Mouse (Mus musculus) CD4-positive, CD25-positive, alpha-beta regulatory T cell, adult 4 months (primary cell): Measurements from ENCODE around the gene Hspb7. TPM values are rescaled to one million over a fixed set of nuclear protein-coding genes. Genes with fewer than 3 reads are reported as not detected.

Experiments
- ATAC-seq: one replicate; pipeline ENCODE4 v1.8.0; 2017
- polyA plus RNA-seq, 2 experiments: library from polyadenylated mRNA; unstranded; fragments of 100-300 nt; shearing (Covaris generic); gene quantifications; one replicate each; pipeline ENCODE4 v1.2.1; 2017

Gene Hspb7
- polyA plus RNA-seq, 2 experiments from 2014 or later, result not detected

GRCm38 (mm10) chr4:141445328-141445720, 24.7 kb downstream of the Hspb7 start:
- peak; percentile 42 for ATAC-seq

GRCm38 (mm10) chr4:141446211-141446610, 25.6 kb downstream of the Hspb7 start:
- no peak for ATAC-seq

- ATAC-seq, result no peak
Observed at GRCm38 (mm10) chr4:141451251-141451650, 30.7 kb downstream of the Hspb7 start.

GRCm38 (mm10) chr4:141451916-141452450, 31.4 kb downstream of the Hspb7 start:
- ATAC-seq, result no peak

- ATAC-seq, result peak; percentile 97
Observed at GRCm38 (mm10) chr4:141454581-141455350, 34.2 kb downstream of the Hspb7 start.

GRCm38 (mm10) chr4:141455526-141455925, 34.9 kb downstream of the Hspb7 start:
- no peak for ATAC-seq

- no peak for ATAC-seq
Observed at GRCm38 (mm10) chr4:141456193-141456938, 35.8 kb downstream of the Hspb7 start.

- ATAC-seq, result no peak
Observed at GRCm38 (mm10) chr4:141458236-141458635, 37.7 kb downstream of the Hspb7 start.

DNA sequence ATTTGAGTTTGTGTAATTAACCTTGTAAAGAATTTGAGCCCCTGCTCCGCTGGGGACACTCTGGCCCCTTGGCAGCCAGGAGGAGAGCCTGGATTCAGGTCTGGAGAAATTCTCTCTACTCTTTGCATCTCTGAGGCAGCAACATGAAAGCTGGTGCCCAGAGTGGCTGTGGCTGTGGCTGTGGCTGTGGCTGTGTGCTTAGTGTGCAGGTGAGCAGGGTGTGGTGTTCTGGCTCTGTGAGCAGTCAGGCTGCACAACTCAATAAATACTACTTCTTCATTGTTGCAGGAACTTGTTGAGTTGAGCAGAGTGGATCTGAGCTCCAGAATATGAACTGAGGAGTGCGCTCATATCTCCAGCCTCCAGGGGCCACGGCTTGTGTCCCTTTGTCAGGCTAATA, 38.3 kb downstream of the Hspb7 start:
- ATAC-seq, result no peak

GRCm38 (mm10) chr4:141459766-141460165, 39.2 kb downstream of the Hspb7 start:
- no peak for ATAC-seq

DNA sequence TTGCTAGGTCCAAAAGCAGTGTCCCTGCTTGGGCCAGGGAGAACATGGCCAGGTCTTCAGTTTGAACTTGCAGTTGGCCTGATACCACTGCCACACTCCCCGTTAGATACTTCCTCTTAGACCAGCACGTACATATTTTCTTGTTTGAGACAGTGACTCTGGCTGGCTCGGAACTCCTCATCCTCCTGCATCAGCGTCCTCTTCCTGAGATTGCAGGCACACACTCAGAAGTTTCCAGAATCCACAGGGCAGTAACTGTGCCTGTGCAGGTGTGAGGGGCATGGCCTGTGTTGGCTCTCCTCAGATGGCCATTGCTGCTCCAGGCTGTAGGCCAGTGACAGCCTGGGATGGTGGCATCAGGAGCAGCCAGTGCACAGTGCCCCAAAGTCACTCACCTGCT, 39.9 kb downstream of the Hspb7 start:
- ATAC-seq, result no peak

- no peak for ATAC-seq
Observed at GRCm38 (mm10) chr4:141461088-141461487, 40.5 kb downstream of the Hspb7 start.

GRCm38 (mm10) chr4:141461576-141461975, 41.0 kb downstream of the Hspb7 start:
- no peak for ATAC-seq

- no peak for ATAC-seq
Observed at GRCm38 (mm10) chr4:141463472-141463871, 42.9 kb downstream of the Hspb7 start.

- no peak for ATAC-seq
Observed at GRCm38 (mm10) chr4:141464722-141465121, 44.1 kb downstream of the Hspb7 start.

GRCm38 (mm10) chr4:141465512-141466288, 45.1 kb downstream of the Hspb7 start:
- no peak for ATAC-seq

DNA sequence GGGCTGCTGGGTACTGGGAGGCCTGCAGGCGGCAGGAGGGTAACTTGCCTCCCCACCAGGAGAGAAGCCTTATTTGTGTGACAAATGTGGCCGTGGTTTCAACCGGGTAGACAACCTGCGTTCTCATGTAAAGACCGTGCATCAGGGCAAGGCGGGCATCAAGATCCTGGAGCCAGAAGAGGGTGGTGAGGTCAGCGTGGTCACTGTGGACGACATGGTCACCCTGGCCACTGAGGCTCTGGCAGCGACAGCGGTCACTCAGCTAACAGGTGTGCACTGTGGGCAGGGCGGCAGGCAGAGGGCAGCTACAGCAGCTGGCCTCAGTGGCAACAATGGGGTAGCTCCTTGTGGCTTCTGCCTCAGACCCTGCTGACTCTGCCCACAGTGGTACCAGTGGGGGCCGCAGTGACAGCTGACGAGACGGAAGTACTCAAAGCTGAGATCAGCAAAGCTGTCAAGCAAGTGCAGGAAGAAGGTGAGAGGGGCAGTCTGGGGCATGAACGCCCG, 45.8 kb downstream of the Hspb7 start:
- no peak for ATAC-seq

GRCm38 (mm10) chr4:141466844-141467580, 46.4 kb downstream of the Hspb7 start:
- ATAC-seq, result no peak

DNA sequence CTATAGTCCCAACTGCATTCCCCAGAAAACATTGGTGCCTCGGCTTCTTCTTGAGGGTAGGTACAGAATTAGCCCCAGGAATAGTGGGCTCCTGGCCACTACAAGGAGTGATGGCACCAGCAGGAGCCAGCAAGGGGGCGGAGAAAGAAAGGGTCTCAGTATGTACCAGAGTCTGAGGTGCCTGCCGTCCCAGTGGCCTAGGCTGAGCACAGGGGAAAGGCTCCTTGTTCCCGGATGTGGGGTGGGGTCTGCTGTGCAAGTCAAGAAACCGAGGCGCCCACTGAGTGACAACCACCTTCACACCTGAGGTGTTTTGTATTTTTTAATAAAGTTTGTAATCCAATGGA, 47.0 kb downstream of the Hspb7 start:
- no peak for ATAC-seq

GRCm38 (mm10) chr4:141468576-141468975, 48.0 kb downstream of the Hspb7 start:
- ATAC-seq, result no peak

DNA sequence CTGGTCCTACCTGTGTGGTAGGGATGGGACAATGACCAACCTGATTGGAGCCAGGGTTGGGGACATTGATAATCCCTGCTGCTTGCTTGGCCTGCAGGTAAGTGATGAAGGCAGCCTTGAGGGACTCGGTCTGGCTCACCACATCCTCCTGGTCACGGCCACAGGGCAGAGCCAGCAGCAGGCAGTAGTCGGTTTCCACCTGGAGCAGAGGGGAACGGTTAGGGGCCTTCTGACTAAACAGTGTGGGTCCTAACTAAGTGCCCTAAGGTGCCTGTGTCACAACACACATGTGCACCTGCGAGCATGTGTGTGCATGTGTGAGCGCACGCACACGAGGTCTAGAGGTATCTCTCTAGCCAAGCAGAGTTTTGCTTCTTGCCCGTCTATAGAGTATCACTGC, 48.8 kb downstream of the Hspb7 start:
- ATAC-seq, result no peak

- ATAC-seq, result no peak
Observed at GRCm38 (mm10) chr4:141471491-141471890, 50.9 kb downstream of the Hspb7 start.
